In genomic region chr6:93895721-93896120, GRCm38 (mm10) we compare ENCODE assay signal across 19 mouse cellular contexts.
"Had no signal": no experiment of that assay in that cellular context is flagged by ENCODE, and none has a peak within 500 bp of the region (broad histone marks: within the 10 kb centered on the region; RNA-seq: fewer than 3 reads in every experiment).

No protein-coding gene starts in this region.

- H3K4me3 ChIP-seq: kidney, embryonic 15.5 days; left cerebral cortex, adult 2 months; liver, embryonic 12.5 days; liver, embryonic 15.5 days; midbrain, embryonic 12.5 days; midbrain, embryonic 15.5 days; neural tube, embryonic 12.5 days; neural tube, embryonic 15.5 days had no signal

- H3K4me1 ChIP-seq: liver, embryonic 12.5 days; liver, embryonic 15.5 days had no signal

- DNase-seq: kidney, adult 8-10 months; kidney, postnatal 10 days; kidney, postnatal 36 days; layer of hippocampus, postnatal 36 days; lung, embryonic 14.5 days; right cerebral cortex, adult 18-20 months; right cerebral cortex, postnatal 14 days; right cerebral cortex, postnatal 4 days; thymus, adult 2 months; thymus, postnatal 14 days; thymus, postnatal 4 days had no signal
